Mouse (Mus musculus) urinary bladder, adult 18-20 months (tissue): ENCODE data around the gene Immp2l.

ENCODE experiments used
- DNase-seq, 2 experiments: peaks; one replicate each; pipeline ENCODE4 v3.0.0; 2022; ENCODE audit warnings: low spot score in 2 of 2, mixed read lengths in 2 of 2

Gene Immp2l

DNA sequence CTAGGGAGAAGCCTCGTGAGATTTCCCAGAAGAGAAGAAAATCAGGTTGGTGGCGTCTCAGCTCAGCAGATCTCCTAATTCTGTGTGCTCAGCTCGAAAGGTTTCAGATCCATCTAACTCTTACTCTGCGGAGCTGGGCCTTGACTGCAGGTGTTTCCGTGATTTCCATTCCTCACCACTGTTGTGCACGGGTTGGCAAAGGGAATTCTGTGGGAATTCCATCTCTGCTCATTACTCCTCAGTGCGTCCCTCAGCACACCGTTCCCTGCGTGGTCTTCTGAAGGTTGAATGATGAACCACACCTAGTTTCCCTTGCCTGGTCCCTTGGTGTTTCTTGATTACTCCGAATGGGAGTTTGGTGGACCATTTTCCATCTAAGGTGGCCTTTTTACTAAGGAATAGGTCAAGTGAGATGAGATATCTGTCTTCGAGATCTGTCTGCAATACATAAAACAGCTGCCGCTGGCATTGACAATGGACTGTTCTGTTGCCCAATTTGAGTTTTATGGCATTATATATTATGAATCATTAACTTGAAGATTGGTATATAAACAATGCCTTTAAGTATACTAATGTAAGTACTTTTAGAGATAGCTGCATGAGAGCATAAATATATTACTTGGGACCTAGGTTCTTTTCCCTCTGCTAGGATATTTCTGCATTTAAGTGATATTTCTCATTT is 23.3 kb downstream of the Immp2l start:
- DNase-seq = no peak

DNA sequence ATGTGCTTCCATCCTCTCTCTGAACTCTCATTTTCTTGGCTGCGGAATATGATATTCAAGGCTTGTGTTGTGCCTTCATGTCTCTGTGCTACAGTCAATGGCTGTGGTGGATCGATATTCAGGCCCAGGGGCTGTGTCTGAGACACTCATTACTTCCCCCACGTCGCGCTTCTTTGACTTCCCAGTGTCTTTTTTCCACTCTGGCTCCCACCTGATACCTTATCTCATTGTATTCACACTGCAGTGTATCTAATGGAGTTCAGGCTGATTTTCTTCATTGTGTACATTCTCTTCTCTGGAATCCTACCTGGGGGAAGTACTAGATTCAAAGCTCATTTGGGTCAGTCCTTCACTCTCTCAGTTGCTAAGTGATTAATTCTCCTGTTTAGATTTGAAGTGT is 27.1 kb downstream of the Immp2l start:
- DNase-seq = no peak

DNA sequence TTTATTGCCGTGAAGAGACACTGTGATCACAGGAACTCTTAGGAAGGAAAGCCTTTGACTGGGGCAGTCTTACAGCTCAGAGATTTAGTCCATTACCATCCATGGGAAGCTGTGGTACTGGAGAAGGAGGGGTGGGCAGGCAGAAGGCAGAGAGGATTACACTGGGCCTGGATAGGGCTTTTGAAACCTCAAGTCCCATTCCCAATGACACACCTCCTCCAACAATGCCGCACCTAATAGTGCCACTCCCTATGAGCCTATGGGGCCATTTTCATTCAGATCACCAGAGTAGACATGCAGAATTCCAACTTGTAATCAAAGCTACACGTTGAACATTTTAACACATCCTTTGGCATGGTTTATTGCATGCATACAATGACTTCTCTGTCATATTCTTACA is 29.0 kb downstream of the Immp2l start:
- no peak for DNase-seq

DNA sequence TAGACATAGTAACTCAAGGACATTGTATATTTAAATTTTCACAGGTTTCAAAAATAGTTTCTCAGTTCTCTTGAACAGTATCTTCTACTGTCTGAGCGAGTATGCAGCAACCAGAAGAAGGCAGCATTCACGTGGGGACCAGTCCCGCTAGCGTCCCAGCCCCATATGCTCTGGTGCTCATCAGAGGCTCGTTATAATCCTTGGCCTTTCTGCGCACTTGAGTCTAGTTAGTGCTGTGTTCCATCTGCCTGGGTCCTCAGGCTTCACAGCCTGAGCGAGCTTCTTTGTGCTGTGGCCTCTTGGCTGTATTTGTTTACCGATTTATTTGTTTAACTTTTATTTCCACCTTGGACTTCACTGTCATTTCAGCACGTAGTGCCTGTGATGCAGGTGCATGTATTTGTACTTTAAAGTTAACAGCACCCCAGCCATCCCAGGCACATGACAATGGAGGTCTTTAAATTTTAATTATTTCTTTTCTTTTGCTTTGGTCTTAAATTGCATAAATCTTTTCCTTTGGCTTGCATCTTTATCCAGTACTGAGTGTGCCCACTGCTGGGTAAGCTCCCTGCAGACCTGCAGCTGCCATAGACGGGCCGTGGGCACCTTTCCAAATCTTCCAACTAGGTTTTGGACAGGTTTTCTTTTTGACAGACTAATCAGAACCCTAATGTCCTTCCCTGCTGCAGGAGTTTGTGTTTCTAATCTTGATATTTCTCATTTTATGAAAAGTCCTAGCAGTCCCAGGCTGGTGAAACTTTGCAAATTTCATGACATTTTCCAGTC is 30.3 kb downstream of the Immp2l start:
- DNase-seq = no peak

DNA sequence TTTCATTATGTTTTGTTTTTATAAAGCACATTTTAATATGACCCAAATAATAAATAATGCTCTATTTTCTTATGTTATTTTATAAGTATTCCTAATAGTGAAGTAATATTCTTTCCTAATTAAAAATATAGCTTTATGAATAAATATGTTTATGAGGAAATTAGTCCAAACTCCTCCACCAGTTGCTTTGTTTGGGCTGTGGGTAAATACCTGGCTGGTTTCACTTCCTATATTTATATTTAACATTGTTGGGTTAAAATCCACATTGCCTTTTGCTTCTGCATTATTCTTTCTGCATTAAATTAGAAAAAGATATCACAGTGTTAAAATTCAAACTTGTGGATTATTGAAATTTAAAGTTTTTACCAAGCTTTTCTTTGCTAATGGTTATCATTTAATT is 32.1 kb downstream of the Immp2l start:
- no peak for DNase-seq

DNA sequence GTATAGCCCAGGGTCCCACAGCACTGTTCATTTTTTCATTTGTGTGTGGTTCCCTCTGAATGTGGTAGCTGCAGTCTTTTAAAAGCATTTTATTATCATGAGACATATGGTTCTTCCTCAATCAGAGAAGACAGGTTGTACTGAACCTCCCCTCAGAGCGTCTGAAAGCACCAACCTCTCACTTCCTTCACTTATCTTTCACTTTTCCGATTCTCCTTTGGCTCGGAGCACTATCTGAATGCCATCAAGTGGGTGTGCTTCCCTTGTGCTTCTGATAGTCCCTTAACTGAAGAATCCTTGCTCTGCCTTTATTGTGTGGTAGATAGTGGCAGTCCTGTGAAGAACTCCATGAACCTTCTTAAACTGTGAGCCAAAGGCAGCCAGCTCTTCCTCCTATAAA is 39.4 kb downstream of the Immp2l start:
- no peak for DNase-seq

DNA sequence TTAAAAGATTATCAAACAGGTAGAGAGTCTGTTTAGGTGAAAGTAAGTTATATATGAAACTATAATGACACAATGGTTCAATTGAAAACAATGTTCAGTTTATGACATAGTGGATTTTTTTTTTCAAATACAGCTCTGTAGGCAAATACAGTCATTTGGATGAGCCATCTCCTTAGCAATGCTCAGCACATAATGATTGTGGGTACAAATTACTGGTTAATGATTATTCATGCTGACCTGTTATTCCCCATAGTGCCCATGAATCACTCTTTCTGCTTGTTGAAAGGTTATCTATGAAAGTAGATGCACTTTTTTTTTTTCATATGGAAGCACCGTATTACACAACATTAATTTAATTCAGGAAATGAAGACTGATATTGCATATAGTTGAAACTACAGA is 58.0 kb downstream of the Immp2l start:
- no peak for DNase-seq

DNA sequence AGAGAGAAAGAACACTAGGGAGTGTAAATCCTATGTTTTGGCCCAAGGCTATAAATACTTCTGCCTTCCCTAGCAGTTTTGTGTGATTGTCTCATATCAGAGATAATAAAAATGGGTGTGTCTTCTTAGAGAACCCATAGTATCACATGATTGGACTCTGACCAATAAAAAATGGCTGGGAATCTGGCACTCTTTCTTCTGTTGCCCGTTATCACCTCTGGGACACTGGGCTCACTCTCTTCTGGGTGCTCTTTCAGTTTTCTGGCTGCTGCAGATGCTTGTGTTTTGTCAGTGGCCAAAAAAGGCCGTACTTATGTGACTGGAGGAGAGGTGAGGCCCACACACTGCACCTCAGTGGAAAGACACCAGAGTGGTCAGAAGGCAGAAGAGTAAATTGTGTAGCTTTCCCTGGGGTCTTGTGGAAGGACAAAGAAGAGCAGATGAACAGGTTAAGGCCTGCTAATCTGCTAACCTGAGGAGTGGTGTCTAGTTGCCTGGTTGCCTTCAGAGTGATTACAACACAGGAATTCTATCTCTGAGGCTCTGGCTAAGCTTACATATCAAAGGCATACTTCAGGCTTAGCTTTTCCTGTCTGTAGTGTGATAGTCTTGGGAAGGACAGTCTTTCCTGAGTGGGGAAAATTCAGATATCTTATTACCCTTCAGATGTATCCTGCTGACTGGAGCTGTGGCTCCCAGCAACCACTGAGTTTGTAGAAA is 60.6 kb downstream of the Immp2l start:
- DNase-seq = no peak

DNA sequence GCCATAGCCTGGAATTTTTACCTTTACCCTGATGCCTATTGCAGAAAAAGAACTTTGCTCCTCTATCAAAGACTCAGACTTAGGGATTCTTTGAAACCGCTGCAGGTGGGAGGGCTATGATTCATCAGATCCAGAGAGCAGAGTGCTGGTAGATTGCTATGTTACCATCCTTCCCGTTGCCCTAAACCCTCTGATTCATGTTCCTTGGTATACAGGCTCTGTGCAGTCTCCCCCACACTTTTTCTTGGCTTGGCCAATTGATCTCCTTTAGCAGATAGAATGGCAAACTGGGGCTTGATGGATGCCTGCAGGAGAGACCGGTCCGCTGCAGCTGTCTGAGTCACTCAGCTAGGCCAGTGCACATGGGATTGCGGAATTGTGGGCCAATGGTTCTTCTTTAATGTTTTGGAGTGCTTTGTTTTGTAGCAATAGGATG is 66.1 kb downstream of the Immp2l start:
- DNase-seq = no peak

DNA sequence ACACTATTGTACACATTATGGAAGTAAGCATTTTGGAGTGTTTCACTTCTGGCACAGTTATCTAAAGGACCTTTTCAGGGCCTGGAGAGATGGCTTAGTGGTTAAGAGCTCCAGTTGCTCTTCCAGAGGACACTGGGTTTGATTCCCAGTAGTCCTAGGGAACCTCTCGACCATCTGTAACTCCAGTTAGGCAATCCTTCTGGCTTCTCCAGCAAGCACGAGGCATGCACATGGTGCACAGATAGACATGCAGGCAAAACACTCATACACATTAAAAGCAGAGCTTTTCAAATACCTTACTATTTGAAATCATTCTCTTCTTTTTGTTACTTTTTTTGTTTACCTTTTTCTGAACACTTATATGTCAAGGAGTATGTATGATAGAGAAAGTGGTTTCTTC is 66.9 kb downstream of the Immp2l start:
- no peak for DNase-seq

DNA sequence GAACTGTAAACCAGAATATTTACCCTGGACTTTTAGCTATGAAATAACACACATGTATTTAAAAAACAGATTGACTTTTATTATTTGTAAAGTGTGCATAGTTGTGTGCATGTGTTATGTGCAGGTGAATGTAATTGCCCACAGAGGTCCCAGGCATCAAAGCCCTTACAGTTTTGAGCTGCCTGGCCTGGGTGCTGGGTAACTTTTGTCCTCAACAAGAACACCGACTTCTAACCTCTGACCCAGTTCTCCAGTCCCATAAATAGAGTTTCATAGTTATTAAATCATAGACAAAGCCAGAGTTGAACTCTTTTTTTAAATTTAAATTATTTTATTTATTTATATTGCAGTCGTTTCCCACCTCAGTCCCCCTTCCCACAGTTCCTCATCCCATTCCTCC is 67.4 kb downstream of the Immp2l start:
- no peak for DNase-seq

DNA sequence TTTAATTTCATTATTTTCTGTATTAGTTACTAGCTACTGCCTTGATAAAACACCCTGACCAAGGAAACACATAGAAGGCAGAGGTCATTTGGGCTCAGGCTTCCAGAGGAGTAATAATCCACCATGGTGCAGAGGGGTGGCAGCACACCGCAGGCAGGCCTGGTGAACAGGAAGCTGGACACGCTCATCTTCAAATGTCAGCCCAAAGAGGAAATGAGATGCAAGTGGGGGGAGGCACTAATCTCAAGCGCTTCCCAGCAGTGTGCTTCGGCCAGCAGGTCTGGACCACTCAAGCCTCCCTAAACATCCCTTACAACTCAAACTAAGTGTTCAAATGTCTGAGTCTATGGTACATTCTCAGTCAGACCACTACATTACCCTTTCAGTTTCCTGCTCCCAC is 72.2 kb downstream of the Immp2l start:
- DNase-seq = no peak

DNA sequence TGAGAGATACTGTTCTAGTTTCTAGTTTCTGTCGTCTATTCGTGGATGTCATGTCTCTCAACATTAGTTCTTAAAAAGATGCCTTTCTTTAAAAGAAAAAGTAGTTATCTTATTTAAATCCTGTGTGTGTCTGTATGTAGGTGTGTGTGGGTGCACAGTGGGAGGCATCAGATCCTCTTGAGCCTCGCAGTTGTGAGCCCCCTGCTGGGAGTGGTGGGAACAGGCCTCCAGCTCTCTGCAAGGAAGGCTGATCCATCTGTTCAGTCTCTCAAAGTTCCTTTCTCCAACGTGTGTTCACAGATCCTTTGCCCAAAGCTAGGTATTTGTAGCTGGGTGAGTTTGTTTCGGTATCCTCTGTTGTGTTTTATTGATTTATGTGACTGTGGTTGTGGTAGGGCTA is 73.5 kb downstream of the Immp2l start:
- peak in 1 of 2 experiments; percentile 12 for DNase-seq

DNA sequence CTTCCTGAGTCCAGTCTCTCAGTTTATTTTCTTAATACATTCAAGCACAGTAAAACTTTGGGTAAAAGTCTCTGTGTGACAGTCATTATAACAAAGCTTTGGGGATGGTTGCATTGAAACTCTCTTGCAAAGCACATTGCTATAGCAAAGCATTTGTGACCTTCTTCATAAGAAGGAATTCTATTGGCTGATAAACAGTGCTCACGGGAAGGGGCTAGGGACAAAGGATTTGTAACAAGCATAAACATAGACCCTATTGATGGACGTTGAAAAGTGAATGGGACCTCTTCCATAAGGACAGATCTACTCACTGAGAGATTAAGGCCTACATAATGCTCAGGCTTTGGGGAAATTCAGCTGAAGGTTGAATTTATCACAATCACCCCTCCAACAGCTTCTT is 85.1 kb downstream of the Immp2l start:
- no peak for DNase-seq

DNA sequence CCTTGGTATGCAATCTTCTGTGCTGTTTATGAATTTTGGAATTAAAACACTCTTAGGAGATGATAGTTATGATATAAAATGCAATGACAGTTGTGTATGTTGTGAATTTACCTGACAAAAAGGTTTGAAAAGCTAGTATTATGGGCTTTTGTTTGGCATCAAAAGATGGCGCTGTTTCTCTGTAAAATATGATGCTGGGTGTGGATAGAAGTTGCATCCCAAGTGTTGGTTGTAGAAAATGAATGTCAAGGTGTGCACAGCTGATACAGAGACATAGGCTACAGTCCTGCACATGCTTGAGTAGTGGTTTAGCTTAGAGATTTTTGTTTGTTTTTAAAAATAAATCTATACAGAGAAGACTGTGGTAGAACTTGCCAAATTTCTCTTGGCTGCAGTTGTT is 87.6 kb downstream of the Immp2l start:
- no peak for DNase-seq

DNA sequence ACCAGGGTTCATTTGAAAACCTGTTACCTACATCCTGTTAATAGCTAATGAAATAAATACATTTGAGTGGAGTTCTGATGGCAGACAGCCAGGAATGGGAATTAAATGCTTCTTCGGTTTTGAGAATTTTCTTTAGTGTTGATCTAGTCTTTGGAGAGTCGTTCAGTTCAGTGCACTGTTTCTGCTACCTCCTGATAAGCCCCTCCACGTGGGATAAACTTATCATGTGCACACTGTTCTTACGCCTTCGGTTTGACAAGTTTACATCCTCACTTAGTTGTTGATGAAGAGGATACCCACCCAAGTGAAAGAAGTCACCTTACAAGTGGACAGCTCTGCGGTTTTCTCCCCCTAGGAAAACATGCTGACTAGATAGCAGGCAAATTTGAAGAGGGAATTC is 88.2 kb downstream of the Immp2l start:
- DNase-seq = no peak

DNA sequence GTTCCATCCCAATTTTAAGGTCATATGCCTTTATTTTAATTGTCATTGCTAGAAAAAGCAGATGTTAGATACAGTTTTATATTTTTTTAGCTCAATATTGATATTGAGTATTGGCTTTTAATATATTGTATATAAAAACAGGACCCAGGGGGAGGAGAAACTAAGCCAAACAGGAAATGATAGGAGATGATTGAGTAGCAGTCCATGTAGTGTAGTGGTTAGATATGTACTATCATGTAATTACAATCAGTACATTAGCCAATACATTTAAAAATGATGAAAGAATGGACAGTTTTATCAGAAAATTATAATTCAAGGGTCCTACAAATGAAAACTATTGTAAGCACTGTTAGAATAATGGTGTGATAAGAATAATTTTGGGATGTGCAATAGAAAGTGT is 94.5 kb downstream of the Immp2l start:
- no peak for DNase-seq

DNA sequence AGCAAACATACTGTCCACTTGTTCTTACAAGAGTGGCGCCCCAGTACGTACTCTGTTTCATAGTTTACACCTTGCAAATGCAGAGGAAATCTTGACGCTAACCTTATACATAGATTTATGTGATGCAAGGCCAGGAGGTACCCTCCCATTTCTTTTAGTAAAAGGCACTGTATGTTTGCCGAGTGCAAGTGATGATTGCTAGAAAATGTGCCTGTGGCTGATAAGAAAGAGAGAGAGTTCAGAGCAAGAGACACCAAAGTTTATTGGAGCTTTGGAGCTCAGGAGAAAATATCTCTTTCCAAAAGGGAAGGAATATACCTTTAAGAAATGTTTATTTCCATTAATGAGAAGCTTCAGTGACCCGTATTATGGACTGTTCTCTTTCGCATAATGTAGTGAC is 95.8 kb downstream of the Immp2l start:
- DNase-seq = no peak

DNA sequence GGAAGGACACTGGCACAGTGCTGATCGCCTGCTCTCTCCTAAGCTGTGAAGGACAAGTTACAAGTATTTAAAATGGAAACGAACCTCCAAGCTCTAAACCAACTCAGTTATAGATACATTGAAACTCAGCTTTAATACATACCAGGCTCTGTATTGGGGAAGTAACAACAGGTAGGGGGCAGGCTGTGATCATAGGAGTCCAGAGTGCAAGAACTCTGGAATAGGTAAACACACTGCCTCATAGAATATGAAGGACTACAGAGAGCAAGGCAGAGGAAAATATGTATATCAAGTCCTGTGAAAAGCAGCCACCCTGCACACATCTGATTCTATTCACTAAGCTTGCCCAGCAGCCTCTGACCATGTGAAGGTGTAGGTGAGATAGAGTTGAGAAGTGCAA is 99.3 kb downstream of the Immp2l start:
- no peak for DNase-seq

DNA sequence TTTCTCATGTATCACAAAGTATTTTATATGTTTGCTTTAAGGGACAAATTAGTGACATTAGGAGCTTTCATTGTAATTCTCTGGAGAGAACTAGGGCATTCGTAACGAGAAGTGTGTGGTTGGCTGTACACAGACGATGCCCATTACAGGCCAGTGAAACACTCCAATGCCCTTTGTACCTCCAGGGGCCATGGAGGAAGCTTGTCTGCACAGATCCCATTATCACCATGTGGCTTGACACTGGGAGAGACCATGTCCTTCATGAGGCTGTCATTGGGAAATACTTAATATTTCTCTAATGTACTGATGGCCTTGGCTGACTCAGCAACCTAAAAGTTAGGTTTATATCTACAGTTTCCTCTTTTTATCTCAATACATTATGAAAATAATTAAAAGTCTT is 111.0 kb downstream of the Immp2l start:
- no peak for DNase-seq

DNA sequence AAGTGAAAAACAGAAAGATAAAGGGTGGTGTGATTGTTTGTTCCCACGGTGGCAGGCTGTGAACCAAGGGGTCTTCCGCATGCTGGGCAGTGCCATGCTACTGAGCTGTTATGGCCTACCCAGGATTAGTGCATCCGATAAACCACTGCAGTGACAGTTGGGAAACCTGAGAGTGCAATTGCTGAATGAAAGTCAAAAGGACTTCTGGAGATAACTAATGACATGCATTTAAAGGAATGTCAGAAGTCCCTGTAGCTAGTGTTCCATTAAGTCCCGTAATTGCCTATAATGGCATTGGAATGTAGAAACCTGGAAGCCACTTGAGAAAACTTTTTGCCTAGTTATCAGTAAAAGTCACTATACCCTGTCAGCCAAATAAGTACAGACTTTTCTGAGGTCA is 135.7 kb downstream of the Immp2l start:
- DNase-seq = no peak

DNA sequence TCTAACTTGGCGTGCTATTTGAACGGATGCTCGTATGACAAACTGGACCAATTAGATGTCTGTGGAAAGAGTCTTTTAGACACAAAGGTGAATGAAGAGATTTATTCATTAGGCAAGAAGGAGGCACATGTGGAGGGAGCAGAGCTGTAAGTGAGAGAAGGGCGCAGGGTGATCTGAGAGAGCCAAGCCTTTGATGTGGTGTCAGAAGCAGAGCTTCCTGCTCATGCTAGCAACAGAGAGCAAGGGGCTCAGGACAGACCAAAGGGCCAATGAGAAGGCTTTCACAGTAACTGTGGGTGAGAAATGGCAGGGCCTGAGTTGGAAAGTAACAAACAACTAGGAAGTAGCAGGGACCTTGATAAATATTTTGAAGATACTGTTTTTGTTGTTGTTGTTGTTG is 143.9 kb downstream of the Immp2l start:
- DNase-seq = no peak

DNA sequence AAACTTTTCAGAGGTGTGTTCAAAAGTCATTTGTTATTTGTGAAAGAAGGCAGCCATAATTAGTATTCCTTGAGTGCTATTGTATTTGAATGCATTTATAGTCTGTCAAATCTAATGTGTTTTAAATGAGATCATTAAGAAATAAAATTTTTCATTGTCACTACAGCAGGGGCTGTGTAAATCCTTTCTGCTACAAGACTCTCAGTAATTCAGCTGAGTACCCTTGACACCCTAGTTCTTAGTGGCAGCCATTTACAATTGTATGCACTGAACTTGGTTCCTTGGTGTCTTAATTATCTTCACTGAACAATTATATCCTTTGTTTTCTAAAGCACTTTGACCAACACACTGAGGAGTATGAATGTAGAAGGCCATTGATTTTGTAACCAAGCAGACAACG is 146.2 kb downstream of the Immp2l start:
- DNase-seq = no peak
